ENCODE assay signal across 23 mouse cellular contexts in the genomic region with DNA sequence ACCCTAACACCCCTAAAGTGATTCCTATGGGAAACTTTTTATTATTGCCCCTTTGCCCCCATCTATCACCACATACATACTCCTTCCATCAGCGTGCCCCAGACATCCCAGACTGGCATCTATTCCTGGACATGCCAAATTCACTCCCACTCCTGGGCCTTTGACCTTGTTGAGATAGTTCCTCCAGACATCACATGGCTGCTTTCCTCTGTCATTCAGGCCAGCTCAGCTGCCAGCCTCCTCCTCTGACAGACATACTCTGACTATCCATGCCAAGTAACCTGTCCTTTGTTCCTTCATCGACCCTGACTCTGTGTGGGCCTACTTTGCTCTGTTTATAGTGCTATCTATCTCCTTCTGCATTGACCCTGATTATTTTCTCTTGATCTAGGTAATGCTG. TPM values are rescaled to one million over a fixed set of nuclear protein-coding genes. Genes with fewer than 3 reads are reported as not detected.
A peak's percentile ranks its signal among the peaks of the same experiment; 100 is the strongest.
DNase-seq lines count a peak whose midpoint lies in the region; ATAC-seq and TF ChIP-seq lines count a peak whose summit lies in the region.
"Had no signal": no experiment of that assay in that cellular context is flagged by ENCODE, and none has a peak within 500 bp of the region (broad histone marks: within the 10 kb centered on the region; RNA-seq: fewer than 3 reads in every experiment).

No protein-coding gene starts in this region.

- H3K9ac ChIP-seq in heart, postnatal 0 days (replicated peaks; ENCODE audit: low read depth, low read length) = no peak overlapping the region
- H3K9ac ChIP-seq: embryonic facial prominence, embryonic 12.5 days; forebrain, postnatal 0 days; limb, embryonic 15.5 days had no signal

- peaks cover 11% of the 10 kb centered on the region for H3K4me1 ChIP-seq in heart, embryonic 10.5 days
- H3K4me1 ChIP-seq in heart, postnatal 0 days (ENCODE audit: control insufficient read depth, insufficient read depth) = peaks cover 7% of the 10 kb centered on the region
- H3K4me1 ChIP-seq: embryonic facial prominence, embryonic 12.5 days had no signal

- no peaks in the 10 kb centered on the region for H3K27me3 ChIP-seq in heart, embryonic 10.5 days (ENCODE audit: insufficient read depth, poor library complexity, severe bottlenecking)
- no peaks in the 10 kb centered on the region for H3K27me3 ChIP-seq in heart, postnatal 0 days (ENCODE audit: control insufficient read depth, insufficient read depth, low read length)
- H3K27me3 ChIP-seq: embryonic facial prominence, embryonic 12.5 days; limb, embryonic 15.5 days had no signal

- peak; percentile 40 for DNase-seq in adrenal gland, postnatal 10 days
- no peak for DNase-seq in adrenal gland, adult 8-10 months
- peak; percentile 44 for DNase-seq in adipocyte (ENCODE audit: low spot score)
- DNase-seq in heart, embryonic 10.5 days (ENCODE audit: low spot score) = no peak
- DNase-seq in heart, postnatal 0 days (ENCODE audit: low spot score) = peak; percentile 58
- DNase-seq in layer of hippocampus, adult 18-20 months (ENCODE audit: low spot score in 2 of 2) = no peak
- no peak for DNase-seq in urinary bladder, adult 2 months (ENCODE audit: low spot score)
- DNase-seq in lung, postnatal 25 days (ENCODE audit: low spot score) = no peak
- DNase-seq: cerebellum, adult 2 months; cerebellum, postnatal 25 days; forebrain, postnatal 0 days; gastrocnemius, postnatal 36 days; kidney, postnatal 36 days; layer of hippocampus, adult 9-11 months; left cerebral cortex, postnatal 4 days; right cerebral cortex, postnatal 4 days; thymus, postnatal 25 days had no signal

- H3K4me2 ChIP-seq in heart, postnatal 0 days (ENCODE audit: low read depth, low read length) = no peak overlapping the region
- H3K4me2 ChIP-seq: embryonic facial prominence, embryonic 12.5 days; limb, embryonic 15.5 days had no signal

- TF ChIP-seq EP300 in heart, postnatal 0 days (IDR thresholded peaks at IDR 0.05; ENCODE audit: low read depth) = no peak

- TF ChIP-seq CTCF in heart, postnatal 0 days (IDR thresholded peaks at IDR 0.05; ENCODE audit: low read depth) = no peak

- no peaks in the 10 kb centered on the region for H3K36me3 ChIP-seq in heart, embryonic 10.5 days
- no peaks in the 10 kb centered on the region for H3K36me3 ChIP-seq in heart, postnatal 0 days (replicated peaks; ENCODE audit: control insufficient read depth, insufficient read depth, low read length)
- H3K36me3 ChIP-seq: embryonic facial prominence, embryonic 12.5 days; limb, embryonic 15.5 days had no signal

- H3K4me3 ChIP-seq in heart, embryonic 10.5 days = no peak overlapping the region
- H3K4me3 ChIP-seq in heart, postnatal 0 days (ENCODE audit: low read depth, low read length) = no peak overlapping the region
- H3K4me3 ChIP-seq: embryonic facial prominence, embryonic 12.5 days; limb, embryonic 15.5 days had no signal

- peak overlapping the region; percentile 73 for H3K27ac ChIP-seq in heart, embryonic 10.5 days
- H3K27ac ChIP-seq in heart, postnatal 0 days (ENCODE audit: low read depth) = peak overlapping the region; percentile 57
- H3K27ac ChIP-seq: embryonic facial prominence, embryonic 12.5 days; hindbrain, postnatal 0 days; limb, embryonic 15.5 days; macrophage had no signal

- peak; percentile 83 for ATAC-seq in heart, postnatal 0 days (ENCODE audit: insufficient read depth, low read depth)
- ATAC-seq: forebrain, postnatal 0 days; hindbrain, postnatal 0 days; intestine, embryonic 16.5 days; midbrain, embryonic 16.5 days had no signal

- no peaks in the 10 kb centered on the region for H3K9me3 ChIP-seq in heart, embryonic 10.5 days
- no peaks in the 10 kb centered on the region for H3K9me3 ChIP-seq in heart, postnatal 0 days (replicated peaks; ENCODE audit: control insufficient read depth, low read length)
- H3K9me3 ChIP-seq: embryonic facial prominence, embryonic 12.5 days; limb, embryonic 15.5 days had no signal

- WGBS in heart, embryonic 10.5 days = 63% methylated on average over 2 of the region's 2 CpGs
- WGBS in heart, postnatal 0 days = 31% methylated on average over 2 of the region's 2 CpGs

RNA-seq across cellular contexts. Expression of gene Ppm1a, which starts 6.6 kb away (rescaled TPM):
- total RNA-seq in adrenal gland, postnatal 10 days (2021) = 100 to 1,000 TPM; 252 to 260 TPM
- 100 to 1,000 TPM; 249 to 301 (median 265) TPM for total RNA-seq in adrenal gland, adult 8-10 months (2022)
- 36.0 and 49.3 TPM in 2 replicates for polyA plus RNA-seq in heart, embryonic 10.5 days (2016; fragmentation: Nextera tagmentation; extraction: Ambion mirVana)
- 119 and 122 TPM in 2 replicates for total RNA-seq in heart, postnatal 0 days (2014; rRNA removed; ENCODE audit: low replicate concordance)
- 47.6 and 49.0 TPM in 2 replicates for polyA plus RNA-seq in heart, postnatal 0 days (2015; fragmentation: Nextera tagmentation; extraction: Ambion mirVana)
- total RNA-seq in layer of hippocampus, adult 18-20 months (2021) = 100 to 1,000 TPM; 253 to 266 TPM
- polyA plus RNA-seq in urinary bladder, adult 2 months (2012; rRNA removed) = 143 and 155 TPM in 2 replicates

Comparison
In these comparisons a context has a peak if more than half of its experiments do, and no peak if none do; other contexts are left out.
1. DNase-seq: peak in adrenal gland, postnatal 10 days (single experiment), adipocyte (single experiment) and heart, postnatal 0 days (single experiment); none in adrenal gland, adult 8-10 months (single experiment), heart, embryonic 10.5 days (single experiment), layer of hippocampus, adult 18-20 months (0 of 2), urinary bladder, adult 2 months (single experiment) and lung, postnatal 25 days (single experiment).